Mouse (Mus musculus): Measurements from ENCODE around the gene Olfr1447. TPM values are rescaled to one million over a fixed set of nuclear protein-coding genes. Genes with fewer than 3 reads are reported as not detected.

Olfr1447 gene
- not detected for total RNA-seq (2021)
- long read RNA-seq, experiment 1: 0 reads
- long read RNA-seq, experiment 2: 0 reads

- no peak for DNase-seq
These were observed at the start of gene Olfr1447 for GRCm38 (mm10) chr19:12903643-12904042. TSS of gene Olfr1447 (minus strand) at chr19:12903743.

- no peak for DNase-seq
These were observed 46.4 kb upstream of the Olfr1447 start, which contains the start of gene Olfr1450 for GRCm38 (mm10) chr19:12949958-12950357. TSS of gene Olfr1450 (plus strand) at chr19:12950258.

- DNase-seq: no peak
These were observed 27.0 kb upstream of the Olfr1447 start, which contains the start of gene Olfr1449 for GRCm38 (mm10) chr19:12930540-12930939. TSS of gene Olfr1449 (plus strand) at chr19:12930840.

- DNase-seq: no peak
These were observed 20.8 kb upstream of the Olfr1447 start, which contains the start of gene Olfr1448 for GRCm38 (mm10) chr19:12924319-12924718. TSS of gene Olfr1448 (minus strand) at chr19:12924419.

- no peak for DNase-seq
These were observed 10.1 kb downstream of the Olfr1447 start, which contains the start of gene Olfr1446 for GRCm38 (mm10) chr19:12893424-12893823. TSS of gene Olfr1446 (minus strand) at chr19:12893524.

GRCm38 (mm10) chr19:12883555-12883954 is 20.0 kb downstream of the Olfr1447 start, which contains the start of gene Olfr1445:
TSS of gene Olfr1445 (plus strand) at chr19:12883855.
- DNase-seq: no peak

- no peak for DNase-seq
These were observed 46.6 kb downstream of the Olfr1447 start, which contains the start of gene Olfr1444 for GRCm38 (mm10) chr19:12856983-12857382. TSS of gene Olfr1444 (plus strand) at chr19:12857283.

Other genes starting within 250 kb of the Olfr1447 start
- not detected for gene Olfr1442, start 233.3 kb downstream of the Olfr1447 start, total RNA-seq (2021)
- not detected for gene Olfr1443, start 225.6 kb downstream of the Olfr1447 start, total RNA-seq (2021)
- not detected for gene Keg1, start 208.0 kb downstream of the Olfr1447 start, total RNA-seq (2021)
- 1 to 10 TPM; 4.4 to 4.6 TPM for gene Cntf, start 138.1 kb downstream of the Olfr1447 start, total RNA-seq (2021)
- 10 to 100 TPM; 68.7 to 69.4 TPM for gene Zfp91, start 107.6 kb downstream of the Olfr1447 start, total RNA-seq (2021)
- gene Lpxn, start 107.5 kb downstream of the Olfr1447 start, total RNA-seq (2021): 1 to 10 TPM in 1 of 2 experiments, under 1 TPM in 1; 0.85 to 1.1 TPM
- not detected for gene Gm5244, start 57.1 kb downstream of the Olfr1447 start, total RNA-seq (2021)
- not detected for gene Olfr1444, start 46.5 kb downstream of the Olfr1447 start, total RNA-seq (2021)
- not detected for gene Olfr1445, start 19.9 kb downstream of the Olfr1447 start, total RNA-seq (2021)
- gene Olfr1446, start 10.2 kb downstream of the Olfr1447 start, total RNA-seq (2021): not detected
- gene Olfr1448, start 20.7 kb upstream of the Olfr1447 start, total RNA-seq (2021): not detected
- not detected for gene Olfr1449, start 27.1 kb upstream of the Olfr1447 start, total RNA-seq (2021)
- gene Olfr1450, start 46.5 kb upstream of the Olfr1447 start, total RNA-seq (2021): not detected
- gene Olfr1451, start 91.3 kb upstream of the Olfr1447 start, total RNA-seq (2021): not detected
- not detected for gene Olfr1453, start 124.6 kb upstream of the Olfr1447 start, total RNA-seq (2021)
- gene Olfr1454, start 156.9 kb upstream of the Olfr1447 start, total RNA-seq (2021): not detected
- not detected for gene Olfr1457, start 194.1 kb upstream of the Olfr1447 start, total RNA-seq (2021)
- not detected for gene Olfr1458, start 203.0 kb upstream of the Olfr1447 start, total RNA-seq (2021)
- under 1 TPM in 1 of 2 experiments, not detected in 1; 0.07 TPM for gene Olfr1459, start 245.8 kb upstream of the Olfr1447 start, total RNA-seq (2021)